10 mouse cellular contexts compared by ENCODE assay signal in the genomic region with DNA sequence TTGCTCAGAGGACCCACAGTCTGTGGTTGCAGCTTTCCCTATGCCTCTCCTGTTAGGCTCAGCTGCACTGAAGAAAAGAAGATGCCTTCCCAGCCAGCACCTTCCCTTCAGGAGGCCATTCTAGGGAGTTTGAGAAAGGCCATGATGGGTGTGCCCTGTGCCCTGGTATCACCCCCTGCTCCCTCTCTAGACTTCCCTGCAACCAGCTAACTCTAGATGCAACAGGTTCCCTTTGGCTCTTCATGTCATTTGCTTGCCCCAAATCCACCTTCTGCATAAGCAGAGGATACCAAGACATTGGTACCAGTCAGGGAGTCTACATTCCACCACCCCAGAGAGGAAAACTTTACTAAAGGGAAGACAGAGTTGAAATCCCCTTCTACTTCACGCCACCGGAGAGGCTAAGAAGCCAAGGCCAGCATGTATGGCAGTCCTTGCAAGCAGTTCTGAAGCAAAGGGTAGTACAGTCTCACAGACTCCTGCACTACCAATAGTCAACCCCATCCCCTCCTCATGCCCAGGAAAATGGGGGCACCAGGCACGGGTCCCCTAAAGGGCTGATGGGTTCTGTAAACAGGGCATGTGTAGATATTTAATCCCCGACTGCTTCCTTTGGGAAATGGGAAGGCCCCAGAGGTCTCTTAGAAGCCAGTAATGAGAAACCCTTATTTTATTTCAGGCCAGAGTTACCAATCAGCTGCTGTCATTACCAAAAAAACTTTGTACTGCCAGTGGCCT. TPM values are rescaled to one million over a fixed set of nuclear protein-coding genes. Genes with fewer than 3 reads are reported as not detected.
A peak's percentile ranks its signal among the peaks of the same experiment; 100 is the strongest.
DNase-seq lines count a peak whose midpoint lies in the region; ATAC-seq lines count a peak whose summit lies in the region.
"Had no signal": no experiment of that assay in that cellular context is flagged by ENCODE, and none has a peak within 500 bp of the region (broad histone marks: within the 10 kb centered on the region; RNA-seq: fewer than 3 reads in every experiment).

No protein-coding gene starts in this region.

- WGBS in limb, embryonic 13.5 days = 62% methylated on average over 4 of the region's 4 CpGs

- no peaks in the 10 kb centered on the region for H3K36me3 ChIP-seq in limb, embryonic 13.5 days
- H3K36me3 ChIP-seq: heart, embryonic 10.5 days had no signal

- peaks cover 28% of the 10 kb centered on the region for H3K27me3 ChIP-seq in limb, embryonic 13.5 days

- H3K9me3 ChIP-seq in limb, embryonic 13.5 days = no peaks in the 10 kb centered on the region
- H3K9me3 ChIP-seq: heart, embryonic 10.5 days had no signal

- no peak for DNase-seq in frontal cortex, postnatal 10 days (ENCODE audit: low spot score in 2 of 2)
- DNase-seq in right cerebral cortex, postnatal 25 days = peak; percentile 14
- no peak for DNase-seq in right cerebral cortex, adult 18-20 months
- DNase-seq in spleen, postnatal 14 days (ENCODE audit: low spot score in 2 of 2) = no peak
- no peak for DNase-seq in adrenal gland, adult 18-20 months (ENCODE audit: low spot score in 2 of 2)
- no peak for DNase-seq in frontal cortex, postnatal 36 days (ENCODE audit: low spot score in 2 of 2)

- no peak overlapping the region for H3K4me3 ChIP-seq in limb, embryonic 13.5 days

- peak; percentile 21; the same call in 1 of the 2 replicates for ATAC-seq in frontal cortex, adult (ENCODE audit: low TSS enrichment)
- ATAC-seq in limb, embryonic 13.5 days (ENCODE audit: low FRiP score, low read depth) = no peak
- ATAC-seq: intestine, postnatal 0 days had no signal

- no peak overlapping the region for H3K9ac ChIP-seq in limb, embryonic 13.5 days

- peaks cover 22% of the 10 kb centered on the region for H3K4me1 ChIP-seq in limb, embryonic 13.5 days

- peak overlapping the region; percentile 91; the same call in 1 of the 2 replicates for H3K4me2 ChIP-seq in limb, embryonic 13.5 days (replicated peaks)

- H3K27ac ChIP-seq in limb, embryonic 13.5 days = no peak overlapping the region

RNA-seq across cellular contexts. Expression of a gene that starts 1.5 kb away (rescaled TPM):
- polyA plus RNA-seq in limb, embryonic 13.5 days (2015; fragmentation: Nextera tagmentation; extraction: Ambion mirVana) = 1.2 and 2.4 TPM in 2 replicates
- total RNA-seq in adrenal gland, adult 18-20 months (2021) = under 1 TPM; 0.40 to 0.64 TPM
